Mouse (Mus musculus): ENCODE data around the gene Slc25a12.

Gene Slc25a12

DNA sequence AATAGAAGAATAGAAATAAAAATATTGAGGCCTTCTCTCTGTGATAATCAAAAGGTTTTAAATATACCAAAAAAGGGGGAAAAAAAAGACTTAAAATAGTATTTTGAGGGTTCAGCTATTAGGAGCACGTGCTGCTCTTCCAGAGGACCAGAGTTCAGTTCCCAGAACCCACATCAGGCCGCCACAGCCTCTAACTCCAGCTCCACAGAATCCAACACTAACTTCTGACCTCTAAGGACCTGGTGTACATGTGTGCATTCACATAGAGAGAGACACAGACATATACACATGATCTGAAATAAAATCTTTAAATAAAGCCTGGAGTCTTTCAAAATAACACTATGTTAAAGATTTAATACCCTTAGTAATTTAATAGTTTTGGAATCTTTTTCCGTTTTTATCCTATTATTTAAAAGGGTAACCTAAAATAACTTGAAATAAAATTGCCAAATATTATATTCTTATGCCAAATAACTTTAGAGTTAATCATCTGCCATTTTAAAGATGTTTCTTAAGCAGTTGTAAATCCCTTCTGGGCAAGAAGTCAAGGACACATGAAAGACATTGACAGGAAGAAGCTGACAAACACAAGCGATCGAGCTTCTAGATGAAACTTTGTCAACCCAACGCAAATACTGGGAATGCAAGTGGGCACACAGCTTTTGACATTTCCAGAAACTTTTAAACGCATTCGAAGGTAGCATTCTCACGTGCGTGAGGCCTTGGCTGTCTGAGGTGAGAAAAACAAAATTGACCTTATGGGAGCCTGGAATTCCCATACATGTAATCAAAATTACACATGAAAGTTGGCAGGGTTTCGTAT, 16.4 kb downstream of the Slc25a12 start:
- intact Hi-C loops (cut with DNase I) = no loop called here

DNA sequence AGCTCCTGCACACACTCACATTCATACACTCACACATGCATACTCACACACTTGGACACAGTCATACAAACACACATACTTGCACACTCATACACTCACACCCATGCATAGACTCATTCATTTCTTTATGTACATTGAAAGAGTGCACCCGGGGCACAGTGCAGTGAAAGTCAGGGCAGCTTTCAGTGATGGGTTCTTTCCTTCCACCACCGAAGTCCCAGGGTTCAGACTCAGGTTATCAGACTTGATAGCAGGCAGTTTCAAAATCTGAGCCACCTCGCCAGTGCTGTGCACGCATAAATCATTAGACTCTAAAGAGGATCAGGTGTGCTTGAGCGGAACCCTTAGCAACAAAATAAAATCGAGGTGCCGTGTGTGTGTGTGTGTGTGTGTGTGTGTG, 17.4 kb downstream of the Slc25a12 start:
- intact Hi-C loops (cut with DNase I) = no loop called here

DNA sequence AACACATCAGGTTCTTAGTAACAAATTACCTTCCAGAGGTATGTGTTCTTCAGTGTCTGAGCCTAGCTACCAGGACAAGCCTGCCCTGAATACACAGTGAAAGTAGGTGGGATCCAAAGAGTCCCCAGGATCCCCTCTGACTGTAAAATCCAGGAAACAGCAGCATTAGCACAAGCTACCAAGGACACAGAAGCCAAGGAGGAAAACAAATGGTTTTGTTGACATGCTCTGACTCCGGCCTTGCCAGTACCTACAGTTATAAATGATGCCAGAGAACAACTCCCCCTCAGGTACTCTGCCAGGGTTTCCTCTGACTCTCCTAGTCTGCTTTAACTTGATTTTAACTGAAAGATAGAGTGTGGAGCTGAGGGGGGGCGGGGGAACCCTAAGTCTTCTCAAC, 18.0 kb downstream of the Slc25a12 start:
- intact Hi-C loops (cut with DNase I) = no loop called here

DNA sequence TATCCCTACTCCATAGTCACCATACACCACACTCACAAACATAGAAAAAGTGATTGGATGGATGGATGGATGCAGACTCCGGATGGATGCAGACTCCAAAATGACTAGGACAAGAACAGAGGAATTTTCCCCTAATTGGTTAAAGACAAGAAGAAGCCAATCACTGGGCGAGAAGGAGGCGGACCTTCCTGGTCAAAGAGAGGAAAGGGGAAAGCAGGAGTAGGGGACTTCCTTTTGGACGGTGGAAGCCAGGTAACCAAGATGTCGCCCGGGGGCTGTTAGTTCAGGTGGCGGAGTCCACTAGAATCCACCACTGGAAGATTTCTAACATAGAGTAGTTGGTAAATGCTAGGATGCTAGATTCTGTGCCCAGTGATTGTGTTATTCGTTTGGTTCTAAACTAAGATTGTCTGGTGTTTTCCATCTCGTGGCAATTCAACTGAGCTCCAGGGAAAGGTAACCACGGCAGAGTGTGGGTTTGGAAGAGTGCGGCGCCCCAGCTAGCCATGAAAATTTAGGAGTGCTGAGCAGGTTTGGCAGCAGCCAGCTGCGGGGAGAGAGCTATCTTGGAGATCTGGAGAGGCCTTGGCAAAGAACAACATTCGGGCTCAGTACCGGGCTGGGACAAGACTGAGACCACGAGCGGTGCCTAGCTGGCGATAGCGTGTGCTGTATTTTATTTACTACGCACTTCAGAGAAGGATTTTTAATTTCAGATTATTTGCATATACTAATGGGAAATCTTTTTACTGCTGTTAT, 19.6 kb downstream of the Slc25a12 start:
- intact Hi-C loops (cut with DNase I) = no loop called here

DNA sequence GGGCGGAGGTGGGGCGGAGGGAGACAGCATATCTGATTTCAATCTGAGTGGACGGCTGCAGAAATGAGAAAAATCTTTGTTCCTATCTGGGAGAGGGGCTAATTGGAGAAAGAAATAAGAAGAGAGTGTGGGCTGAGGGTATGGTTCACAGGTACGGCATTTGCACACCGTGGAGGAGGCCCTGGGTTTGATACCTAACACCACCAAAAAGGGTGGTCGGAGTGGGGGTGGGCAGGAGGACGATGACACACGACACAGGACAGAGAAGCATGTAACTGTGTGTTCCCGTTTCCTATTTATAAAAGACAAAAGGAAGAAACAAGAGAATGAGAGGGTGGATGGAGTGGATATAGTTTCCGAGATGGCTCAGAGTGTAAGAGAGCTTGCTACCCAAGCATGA, 20.4 kb downstream of the Slc25a12 start:
- intact Hi-C loops (cut with DNase I) = no loop called here

DNA sequence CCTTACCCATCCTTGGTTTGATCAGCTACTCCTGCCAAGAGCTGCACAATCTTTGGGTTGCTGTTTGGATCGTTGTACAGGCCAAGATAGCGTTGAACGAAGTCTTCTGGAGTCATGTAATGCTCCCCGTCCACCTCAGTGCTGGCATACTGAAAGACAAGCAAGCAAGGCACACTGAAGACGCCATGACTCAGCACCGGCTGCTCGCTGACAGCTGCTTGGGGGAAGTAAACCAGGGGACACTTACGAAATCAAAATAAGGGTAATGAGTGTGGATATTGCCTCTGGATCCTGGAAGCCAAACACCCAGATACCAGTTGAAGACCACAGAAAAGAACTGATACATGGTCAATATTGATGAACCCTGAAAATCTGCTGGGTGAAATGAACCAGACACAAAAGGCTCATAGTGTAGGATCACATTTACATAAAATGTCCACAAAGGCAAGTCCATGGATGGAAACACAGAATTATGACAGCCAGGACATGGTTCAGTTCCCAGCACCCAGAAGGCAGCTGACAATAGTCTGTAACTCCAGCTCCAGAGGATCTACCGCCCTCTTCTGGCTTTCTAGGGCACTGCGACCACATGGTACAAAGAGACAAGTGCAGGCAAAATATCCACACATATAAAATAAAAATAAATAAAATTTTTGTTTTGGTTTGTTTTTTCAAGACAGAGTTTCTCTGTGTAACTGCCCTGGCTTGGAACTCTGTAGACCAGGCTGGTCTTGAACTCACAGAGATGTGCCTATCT, 23.5 kb downstream of the Slc25a12 start:
- intact Hi-C loops (cut with DNase I) = no loop called here

DNA sequence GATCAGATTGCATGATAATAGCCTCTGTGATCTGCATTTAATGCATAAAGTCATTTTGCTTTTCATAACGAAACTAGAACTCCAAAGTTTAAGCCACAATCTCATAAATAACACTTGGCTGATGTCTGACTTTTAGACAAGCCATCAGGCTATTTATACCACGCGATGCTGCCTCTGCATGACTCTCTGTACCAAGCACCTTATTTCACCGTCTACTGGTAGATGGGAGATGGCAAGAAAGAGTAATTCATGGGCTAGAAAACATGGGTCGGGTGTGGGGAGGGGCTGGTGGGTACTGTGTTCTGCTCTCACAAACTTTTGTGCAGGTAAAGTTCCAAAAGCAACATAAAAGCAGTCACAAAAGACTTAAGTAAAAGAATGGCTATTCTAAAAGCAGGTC, 27.4 kb downstream of the Slc25a12 start:
- intact Hi-C loops (cut with DNase I) = no loop called here

DNA sequence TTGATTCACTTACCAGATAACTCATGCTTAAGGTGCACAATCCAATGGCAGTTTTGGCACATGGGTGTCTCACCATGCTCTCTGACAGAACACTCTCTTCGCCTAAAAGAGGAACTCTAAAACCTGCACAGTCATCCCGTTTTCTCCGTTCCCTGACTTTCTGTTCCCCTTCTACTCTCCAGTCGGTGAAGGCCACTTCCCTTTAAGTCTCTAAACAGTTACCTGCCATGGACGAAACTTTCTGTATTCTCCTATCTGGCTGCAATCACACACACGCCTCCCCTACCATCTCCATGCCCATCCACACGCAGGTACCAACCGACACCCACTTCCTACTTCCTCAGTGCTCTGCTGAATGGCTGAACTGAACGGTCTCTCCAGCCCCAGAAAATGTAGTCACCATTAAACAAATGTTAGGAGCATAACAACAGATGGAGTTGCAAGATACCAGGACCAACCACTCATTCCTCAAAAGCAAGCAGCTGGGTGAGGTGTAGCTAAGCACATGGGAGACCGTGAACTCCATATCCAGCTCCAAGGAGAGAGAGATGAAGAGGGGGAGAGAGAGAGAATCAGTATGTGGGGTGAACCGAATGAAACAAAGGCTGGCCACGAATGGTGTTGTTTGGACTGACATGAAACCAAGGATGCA, 29.3 kb downstream of the Slc25a12 start:
- intact Hi-C loops (cut with DNase I) = no loop called here

DNA sequence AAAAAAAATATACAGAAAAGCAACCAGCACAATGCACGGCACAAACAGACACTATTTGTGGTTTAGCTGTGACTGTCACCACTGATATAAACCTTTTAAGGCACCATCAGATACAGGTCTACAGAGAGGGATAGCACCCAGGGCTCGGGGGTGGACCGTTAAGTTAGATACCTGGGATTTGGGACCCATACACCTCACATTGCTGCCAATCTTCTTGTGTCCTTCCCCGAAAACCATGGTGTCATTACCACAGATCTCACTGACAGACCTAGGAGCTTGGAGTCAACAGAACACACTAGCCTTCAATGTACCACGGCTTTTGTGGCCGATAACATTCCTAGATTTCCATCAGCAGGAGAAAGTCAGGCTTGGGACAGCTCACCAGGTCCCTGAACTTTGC, 30.9 kb downstream of the Slc25a12 start:
- intact Hi-C loops (cut with DNase I) = no loop called here

DNA sequence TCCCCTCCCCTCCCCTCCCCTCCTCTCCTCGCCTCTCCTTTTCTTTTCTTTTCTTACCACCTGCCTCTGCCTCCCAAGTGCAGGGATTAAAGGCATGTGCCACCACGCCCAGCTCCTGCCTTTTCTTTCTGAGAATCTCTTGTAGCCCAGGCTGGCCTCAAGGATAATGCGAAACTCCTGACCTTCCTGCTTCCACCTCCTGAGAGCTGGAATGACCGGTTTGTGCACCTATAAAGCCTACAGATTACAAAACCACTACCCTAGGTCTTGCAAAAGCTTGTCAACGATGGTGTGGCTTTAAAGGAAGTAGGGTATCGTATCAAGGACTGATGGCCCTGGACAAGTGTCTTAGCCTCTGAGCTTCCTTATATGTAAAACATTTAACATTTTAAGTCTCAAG, 31.3 kb downstream of the Slc25a12 start:
- intact Hi-C loops (cut with DNase I) = no loop called here

DNA sequence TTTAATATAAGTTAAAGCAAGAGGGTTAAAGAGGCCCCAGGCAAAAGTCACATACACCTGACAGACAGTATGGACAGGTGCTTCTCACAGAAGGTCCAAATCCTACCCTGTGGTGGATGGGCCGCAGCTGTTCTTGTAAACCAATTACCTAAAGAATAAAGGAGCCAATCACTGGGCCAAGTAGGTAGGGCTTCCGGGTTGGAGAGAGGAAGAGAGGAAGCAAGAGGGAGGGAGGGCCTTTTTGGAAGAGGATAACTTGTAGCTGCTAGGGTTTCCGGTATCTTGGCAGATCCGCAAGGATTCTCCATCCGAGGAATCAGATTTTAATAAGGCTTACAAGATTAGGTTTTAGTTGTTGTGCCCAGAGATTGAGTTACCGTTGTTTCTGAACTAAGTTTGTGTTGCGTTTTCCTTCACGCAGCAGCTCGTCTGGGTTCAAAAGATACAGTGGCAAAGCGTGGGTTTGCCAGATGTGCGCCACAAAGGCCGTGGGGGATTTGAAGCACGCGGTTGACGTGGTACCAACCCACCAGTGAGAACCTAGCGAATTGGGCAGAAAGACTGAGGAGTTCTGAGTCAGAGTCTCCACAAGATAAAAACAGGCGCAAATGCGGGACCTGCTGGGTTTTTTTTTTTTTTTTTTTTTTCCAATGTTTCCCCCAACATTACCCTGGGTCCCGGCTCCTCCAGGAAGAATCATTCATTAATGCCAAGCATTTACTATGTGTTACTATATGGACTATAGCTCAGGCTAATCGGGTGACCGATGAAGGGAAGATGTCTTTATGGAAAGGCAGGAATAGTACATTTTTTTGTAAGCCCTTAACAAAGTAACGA, 33.3 kb downstream of the Slc25a12 start:
- intact Hi-C loops (cut with DNase I) = loop anchor here (5.0 kb wide), 1 partner anchor 33 kb away; the partner anchor contains the start of gene Slc25a12

DNA sequence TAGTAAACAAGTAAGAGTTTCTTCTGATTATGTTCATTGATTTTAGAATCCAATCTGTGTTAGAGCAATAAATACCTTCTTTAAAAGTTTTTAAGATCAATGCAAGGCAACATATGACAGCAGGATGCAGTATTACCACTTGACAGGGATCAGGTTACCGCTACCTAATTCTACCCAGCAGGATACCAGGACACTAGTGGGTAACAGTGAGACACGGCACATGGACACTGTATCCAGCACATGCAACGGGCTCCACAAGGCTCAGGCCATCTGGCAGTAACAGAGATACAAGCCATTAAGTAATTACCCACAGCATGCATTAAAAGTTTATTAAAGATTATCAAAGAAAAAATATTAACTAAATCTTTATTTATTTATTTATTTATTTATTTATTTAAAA, 37.8 kb downstream of the Slc25a12 start:
- intact Hi-C loops (cut with DNase I) = loop anchor here (5.0 kb wide), 1 partner anchor 38 kb away; the partner anchor contains the start of gene Slc25a12

DNA sequence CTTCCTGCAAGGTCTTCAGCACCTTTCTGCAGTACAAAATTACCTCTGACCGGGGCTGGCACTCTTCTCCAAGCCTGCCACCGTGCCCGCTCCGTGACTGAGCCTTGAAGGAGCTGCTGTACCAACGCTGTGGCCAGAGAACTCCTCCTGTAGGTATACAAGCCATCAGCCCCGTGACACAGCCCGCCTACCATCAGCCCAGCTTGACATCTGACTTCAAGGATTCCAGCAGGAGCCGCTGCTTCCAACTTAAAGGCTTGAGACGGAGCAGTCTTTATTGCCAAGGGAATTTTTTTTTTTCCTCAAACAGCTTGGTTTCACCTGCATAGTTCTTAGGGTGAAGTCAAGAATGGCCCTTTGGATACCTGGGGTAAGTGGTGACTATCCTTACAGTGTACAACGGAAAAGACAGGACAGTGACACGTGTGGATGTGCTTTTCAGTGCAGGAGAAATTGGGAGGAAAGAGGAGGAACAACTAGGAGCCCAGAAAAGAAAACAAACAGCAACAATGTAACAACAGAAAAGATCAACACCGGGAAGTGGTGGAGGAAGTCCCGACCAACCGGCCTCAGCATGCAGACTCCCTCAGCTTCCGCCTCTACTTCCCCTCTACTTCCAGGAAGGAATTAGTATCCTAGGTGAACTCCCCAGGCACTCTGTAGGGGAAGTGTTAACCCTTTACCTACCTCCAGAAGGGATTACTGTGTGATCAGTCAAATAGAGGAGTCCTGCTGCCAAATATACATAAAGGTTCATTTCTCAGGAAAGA, 39.0 kb downstream of the Slc25a12 start:
- intact Hi-C loops (cut with DNase I) = no loop called here

DNA sequence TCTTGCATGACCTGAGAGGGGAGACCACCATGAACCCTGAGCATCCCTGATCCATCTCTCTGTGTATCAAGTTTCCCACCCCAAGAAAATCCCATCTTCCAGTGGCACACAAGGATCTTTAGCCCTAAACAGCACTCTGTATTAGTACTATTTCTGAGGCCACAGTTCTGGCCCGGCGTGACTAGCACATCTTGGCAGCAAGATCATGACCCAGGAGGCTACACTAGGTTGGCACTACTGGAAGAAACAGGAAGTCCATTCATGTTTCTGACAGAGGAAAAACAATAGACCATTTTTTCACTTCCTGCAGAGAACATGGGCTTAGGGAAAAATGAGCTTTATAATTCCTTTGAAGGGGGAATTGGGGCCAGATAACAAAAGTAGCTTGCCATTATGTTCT, 39.8 kb downstream of the Slc25a12 start:
- intact Hi-C loops (cut with DNase I) = no loop called here

DNA sequence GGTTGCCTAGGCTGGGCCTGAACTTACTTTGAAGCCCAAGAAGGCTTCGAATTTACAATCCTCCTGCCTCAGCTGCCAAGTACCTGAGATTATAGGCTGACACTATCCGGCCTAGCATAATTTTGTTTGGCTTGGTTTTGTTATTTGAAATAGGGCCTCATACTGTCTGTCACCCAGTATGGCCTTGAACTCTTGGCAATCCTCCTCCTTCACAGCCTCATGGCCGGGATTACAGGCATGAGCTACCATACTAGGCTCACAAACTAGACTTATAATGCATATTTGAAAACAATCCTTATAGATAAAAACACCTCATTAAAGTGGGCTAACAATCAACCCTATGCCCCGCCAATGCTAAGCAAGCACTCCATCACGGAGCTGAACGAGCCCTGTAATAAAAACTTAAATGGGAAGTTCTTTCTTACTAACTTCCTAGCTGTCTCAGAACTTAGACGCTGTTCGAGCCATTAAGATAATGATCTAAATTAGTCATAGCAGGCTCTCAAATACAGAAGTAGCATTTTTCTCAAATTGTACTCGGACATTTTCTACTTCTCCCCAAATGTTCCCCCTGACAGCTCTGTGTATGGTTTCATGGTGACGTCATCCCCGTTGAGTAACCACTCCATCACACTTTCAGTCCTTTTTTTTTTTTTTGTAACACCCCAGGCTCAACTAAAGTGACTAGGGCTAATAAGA, 40.6 kb downstream of the Slc25a12 start:
- intact Hi-C loops (cut with DNase I) = no loop called here

DNA sequence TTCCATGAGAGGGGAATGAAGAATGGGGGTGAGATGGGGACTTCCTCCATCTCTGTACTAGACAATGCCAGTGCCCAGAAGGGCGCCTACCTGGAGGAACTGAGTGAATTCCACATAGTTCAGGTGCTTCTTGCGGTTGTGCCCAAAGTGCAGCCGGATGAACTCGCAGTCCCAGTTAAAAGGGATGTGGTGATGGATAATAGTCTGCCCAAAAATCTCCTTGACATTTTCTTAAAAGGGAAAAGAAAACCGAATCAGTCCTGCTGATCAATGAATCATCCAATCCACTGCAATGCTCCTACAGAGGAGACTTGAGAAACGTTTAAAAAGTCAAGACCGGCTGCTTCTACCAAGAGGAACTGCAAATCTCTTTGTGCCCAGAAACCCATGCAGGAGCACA, 43.7 kb downstream of the Slc25a12 start:
- intact Hi-C loops (cut with DNase I) = loop anchor here (5.0 kb wide), 1 partner anchor 68 kb away; no protein-coding TSS in a partner anchor

DNA sequence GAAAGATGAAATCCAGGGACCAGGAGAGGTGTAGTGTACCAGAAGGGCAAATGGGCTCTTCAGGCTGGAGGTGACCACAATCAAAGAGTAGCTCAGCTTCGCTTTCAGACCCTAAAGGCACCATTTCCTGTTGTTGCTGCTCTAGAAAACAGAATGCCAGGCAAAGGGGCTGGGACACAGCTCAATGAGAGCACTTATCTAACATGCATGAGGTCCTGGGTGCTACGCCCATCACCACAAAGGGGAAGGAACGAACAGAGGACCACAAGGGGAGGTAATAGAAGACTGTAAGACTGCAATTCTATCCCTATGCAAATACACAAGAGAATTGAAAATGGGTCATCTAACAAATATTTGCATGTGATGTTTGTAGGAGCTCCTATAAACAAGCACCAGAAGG, 46.1 kb downstream of the Slc25a12 start:
- intact Hi-C loops (cut with DNase I) = loop anchor here (5.0 kb wide), 1 partner anchor 71 kb away; no protein-coding TSS in a partner anchor

DNA sequence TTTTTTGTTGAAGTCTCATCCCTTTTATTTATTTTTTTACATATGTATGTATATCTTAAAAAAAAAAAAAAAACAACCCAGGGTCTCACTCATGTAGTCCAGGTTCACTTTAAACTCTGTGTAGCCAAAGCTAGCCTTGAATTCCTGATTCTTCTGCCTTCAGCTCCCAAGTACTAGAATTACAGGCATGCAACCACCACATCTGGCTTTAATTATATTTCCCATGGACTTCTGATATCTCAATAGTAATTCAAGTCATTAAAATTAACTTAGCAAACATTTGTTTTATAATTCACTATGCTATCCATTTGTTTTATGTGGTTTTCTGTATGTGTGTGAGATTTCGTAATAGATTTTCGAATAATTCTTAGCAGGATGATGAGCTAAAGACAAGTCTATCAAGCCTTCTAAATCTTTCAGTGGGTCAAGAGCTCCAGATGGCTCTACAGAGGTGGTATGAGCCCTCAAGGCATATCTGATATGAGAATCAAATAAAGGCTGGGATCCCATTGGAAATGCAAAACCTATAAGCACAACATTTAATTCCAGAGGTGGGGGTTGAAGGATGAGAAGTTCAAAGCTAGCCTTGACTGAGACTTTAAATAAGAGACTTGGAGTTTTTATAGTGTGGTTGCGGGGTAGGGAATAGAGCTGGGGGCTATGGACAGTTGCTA, 51.3 kb downstream of the Slc25a12 start:
- intact Hi-C loops (cut with DNase I) = no loop called here

All from adrenal gland (tissue).